Mouse (Mus musculus): ENCODE results near the gene Sh2d7.
"Not testable (repeated sequence)": the region's sequence is repeated elsewhere in the genome, so short reads cannot be mapped to it uniquely, and the experiment has no call there.

Gene Sh2d7

GRCm38 (mm10) chr9:54544212-54544953 lies 5.6 kb downstream of the Sh2d7 start:
- no peak for DNase-seq (ENCODE audit: low spot score in 2 of 2)

DNA sequence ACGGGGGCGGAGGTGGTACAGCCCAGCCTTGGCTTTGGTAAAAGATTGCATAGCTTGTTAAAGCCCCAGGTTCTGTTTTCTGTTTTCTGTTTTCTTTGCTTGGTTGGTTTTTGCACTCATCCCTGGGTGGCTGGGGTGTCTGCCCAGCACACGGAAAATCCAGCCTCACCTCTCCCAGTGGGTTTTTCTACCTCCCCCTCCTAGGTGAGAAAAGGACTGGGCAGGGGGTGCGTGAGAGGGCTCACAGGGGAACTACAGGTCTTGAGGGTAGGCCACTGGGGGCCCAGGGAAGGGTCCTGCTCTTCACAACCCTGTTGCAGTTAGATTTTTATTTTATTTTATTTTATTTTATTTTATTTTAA lies 6.2 kb downstream of the Sh2d7 start:
- no peak for DNase-seq (ENCODE audit: low spot score in 2 of 2)

- DNase-seq (ENCODE audit: low spot score in 2 of 2), result peak; percentile 55
These were observed 8.8 kb downstream of the Sh2d7 start for GRCm38 (mm10) chr9:54547536-54547935.

GRCm38 (mm10) chr9:54549433-54549832 lies 10.6 kb downstream of the Sh2d7 start:
- no peak for DNase-seq (ENCODE audit: low spot score in 2 of 2)

- no peak for DNase-seq (ENCODE audit: low spot score in 2 of 2)
These were observed 13.6 kb downstream of the Sh2d7 start for GRCm38 (mm10) chr9:54552409-54552808.

GRCm38 (mm10) chr9:54555044-54555443 lies 16.3 kb downstream of the Sh2d7 start:
- no peak for DNase-seq (ENCODE audit: low spot score in 2 of 2)

- no peak for DNase-seq (ENCODE audit: low spot score in 2 of 2)
These were observed 19.9 kb downstream of the Sh2d7 start for GRCm38 (mm10) chr9:54558731-54559130.

- DNase-seq (ENCODE audit: low spot score in 2 of 2), result peak; percentile 59 to 67
These were observed 21.1 kb downstream of the Sh2d7 start, which contains the start of gene Cib2 for GRCm38 (mm10) chr9:54559771-54560471. TSS of gene Cib2 (minus strand) at chr9:54560218.

DNA sequence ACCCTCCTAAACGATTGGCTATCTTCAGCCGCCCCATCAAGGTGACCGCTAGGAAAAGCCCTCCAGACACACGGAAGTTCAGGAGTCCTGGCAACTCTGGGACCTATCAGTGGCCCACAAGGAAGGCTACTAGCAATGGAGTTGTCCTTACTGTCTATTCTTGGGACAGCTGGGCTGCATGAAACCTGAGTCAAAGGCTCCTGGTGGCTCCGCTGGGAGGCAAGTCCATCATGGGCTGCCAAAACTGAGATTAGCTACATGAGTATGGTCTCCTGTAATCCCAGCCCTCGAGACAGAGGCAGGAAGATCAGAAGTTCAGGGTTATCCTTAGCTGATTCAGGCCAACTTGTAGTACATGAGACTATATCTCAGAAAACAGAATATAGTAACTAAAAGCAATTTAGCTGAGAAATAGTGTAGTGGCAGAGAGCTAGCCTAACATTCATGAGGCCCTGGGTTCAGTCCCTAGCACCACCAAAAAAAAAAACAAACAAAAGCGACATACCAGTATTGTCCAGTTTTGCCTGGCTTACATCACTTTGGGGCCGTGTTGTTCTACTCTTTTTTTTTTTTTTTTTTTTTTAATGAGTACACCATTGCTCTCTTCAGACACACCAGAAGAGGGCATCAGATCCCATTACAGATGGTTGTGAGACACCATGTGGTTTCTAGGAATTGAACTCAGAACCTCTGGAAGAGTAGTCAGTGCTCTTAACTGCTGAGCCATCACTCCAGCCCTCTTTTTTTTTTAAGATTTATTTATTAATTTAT lies 22.2 kb downstream of the Sh2d7 start:
- DNase-seq (ENCODE audit: low spot score in 2 of 2), result no peak

DNA sequence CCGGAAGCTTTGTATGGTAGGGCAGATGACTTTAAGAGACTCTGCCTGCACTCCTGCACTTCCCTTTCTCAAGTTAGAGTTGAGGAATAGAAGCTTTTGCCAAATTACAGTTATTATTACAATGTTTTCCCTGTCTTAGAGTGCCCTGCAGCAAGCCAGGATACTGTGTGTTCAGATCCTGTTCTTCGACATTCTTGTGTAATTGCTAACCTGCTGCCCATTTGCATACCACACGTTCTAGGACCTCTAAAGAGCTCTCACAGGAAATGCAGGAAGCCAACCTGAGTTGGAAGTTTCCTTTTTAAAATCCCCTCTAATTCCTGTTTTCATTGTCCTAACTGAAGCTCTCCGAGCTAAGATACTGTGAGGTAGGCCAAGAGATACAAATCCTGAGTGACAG lies 28.2 kb downstream of the Sh2d7 start:
- no peak for DNase-seq (ENCODE audit: low spot score in 2 of 2)

DNA sequence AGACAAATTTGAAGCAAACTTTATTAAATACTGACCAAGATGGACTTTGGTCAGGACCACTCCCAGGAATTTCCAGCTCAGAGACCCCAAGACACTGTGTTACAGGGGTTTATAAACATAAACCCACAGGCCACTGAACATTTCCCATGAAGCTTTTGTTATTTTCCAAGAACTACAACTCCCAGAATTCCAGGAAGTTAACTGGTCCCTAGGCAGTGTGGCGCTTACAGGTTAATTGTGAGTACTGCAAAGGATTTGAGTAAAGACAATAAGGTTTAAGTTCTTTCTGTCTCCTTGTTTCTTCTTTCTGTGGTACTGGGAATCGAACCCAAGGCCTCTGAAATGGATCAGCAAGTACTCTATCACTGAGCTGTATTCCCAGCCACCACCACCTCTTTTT lies 29.9 kb downstream of the Sh2d7 start:
- DNase-seq (ENCODE audit: low spot score in 2 of 2), result no peak

DNA sequence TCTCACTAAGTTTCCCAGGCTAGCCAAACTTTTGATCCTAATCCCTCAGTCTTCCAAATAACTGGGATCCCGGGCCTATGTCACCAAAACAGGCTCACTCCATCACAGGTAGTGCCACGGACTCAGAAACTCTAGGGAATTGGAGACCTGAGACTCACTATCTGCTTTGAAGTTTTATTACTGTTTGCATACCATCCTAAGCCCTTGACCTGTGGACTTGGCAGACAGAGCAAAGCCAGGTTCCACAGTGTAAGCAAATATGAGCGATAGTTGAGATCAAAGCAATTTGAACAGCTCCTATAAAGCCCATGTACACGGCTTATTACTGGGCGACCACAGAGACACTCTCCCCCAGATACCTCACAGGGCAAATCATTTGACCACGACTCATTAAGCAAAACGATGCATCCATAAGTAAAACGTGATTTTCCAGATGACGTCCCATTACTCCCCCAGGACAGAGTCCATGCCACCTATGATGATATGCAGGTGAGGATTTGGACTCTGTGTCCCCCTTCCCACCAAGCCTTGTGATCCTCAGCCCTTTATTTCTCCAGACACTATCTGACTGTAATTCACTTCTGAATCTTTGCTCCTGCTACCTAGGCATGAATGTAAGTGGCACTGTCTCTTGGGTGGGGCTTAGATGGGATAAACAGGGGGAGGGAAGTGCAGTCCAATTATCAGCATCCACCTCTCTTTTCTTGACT lies 32.5 kb downstream of the Sh2d7 start:
- no peak for DNase-seq (ENCODE audit: low spot score in 2 of 2)

DNA sequence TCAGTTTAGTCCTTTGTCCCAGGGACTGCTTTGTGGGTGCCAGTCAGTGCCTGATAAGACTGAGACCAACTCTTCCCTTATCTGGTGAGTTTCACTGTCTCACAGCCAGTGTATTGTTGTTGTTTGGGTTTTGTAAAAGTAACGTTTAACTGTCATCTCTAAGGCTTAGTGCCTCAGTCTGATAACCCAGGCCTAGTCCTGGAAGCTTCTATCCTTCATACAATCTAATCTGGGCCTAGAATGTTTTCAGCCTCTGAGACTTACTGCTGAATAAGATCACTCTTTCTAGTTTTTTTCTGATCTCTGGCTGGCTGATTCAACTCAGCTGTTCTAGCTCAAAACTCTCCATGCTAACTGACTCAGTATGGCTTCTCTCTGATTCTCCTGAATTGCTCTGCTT lies 44.9 kb downstream of the Sh2d7 start:
- no peak for DNase-seq (ENCODE audit: low spot score in 2 of 2)

DNA sequence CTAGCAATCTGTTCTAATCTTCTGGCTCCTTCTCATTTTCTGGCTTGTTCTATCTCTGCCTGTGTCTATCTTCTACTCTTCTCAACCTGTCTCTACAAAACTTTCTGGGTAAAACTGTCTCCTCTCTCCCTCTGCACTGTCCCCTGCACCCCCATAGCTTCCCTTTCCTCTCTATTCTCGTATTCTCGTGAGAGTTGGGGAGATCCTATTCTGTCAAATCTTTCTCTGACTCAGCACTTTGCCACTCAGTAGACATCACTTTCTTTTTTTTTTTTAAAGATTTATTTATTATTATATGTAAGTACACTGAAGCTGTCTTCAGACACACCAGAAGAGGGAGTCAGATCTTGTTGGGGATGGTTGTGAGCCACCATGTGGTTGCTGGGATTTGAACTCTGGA lies 45.3 kb downstream of the Sh2d7 start:
- not testable (repeated sequence) for DNase-seq (ENCODE audit: low spot score in 2 of 2)

DNA sequence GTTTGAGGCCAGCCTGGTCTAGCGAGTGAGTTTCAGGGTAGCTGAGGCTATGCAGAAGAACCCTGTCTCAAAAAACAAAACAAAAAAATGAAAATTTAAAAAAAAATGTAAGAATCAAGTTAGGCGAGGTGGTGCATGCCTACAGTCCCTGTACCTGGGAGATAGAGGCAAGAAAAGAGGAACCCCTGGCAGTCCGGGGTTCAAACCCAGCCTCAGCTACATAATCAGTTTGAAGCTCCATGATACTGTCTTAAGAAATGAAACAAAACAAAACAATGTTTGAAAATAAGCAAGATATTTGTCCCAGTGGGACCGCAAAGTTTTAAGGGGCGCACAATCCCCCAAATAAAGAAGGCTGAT lies 47.0 kb downstream of the Sh2d7 start:
- DNase-seq (ENCODE audit: low spot score in 2 of 2), result no peak

- peak; percentile 97 for DNase-seq (ENCODE audit: low spot score in 2 of 2)
These were observed 47.6 kb downstream of the Sh2d7 start, which contains the start of gene Idh3a for GRCm38 (mm10) chr9:54586199-54587061. TSS of gene Idh3a (plus strand) at chr9:54586334.

GRCm38 (mm10) chr9:54587863-54588262 lies 49.1 kb downstream of the Sh2d7 start:
- DNase-seq (ENCODE audit: low spot score in 2 of 2), result no peak

DNA sequence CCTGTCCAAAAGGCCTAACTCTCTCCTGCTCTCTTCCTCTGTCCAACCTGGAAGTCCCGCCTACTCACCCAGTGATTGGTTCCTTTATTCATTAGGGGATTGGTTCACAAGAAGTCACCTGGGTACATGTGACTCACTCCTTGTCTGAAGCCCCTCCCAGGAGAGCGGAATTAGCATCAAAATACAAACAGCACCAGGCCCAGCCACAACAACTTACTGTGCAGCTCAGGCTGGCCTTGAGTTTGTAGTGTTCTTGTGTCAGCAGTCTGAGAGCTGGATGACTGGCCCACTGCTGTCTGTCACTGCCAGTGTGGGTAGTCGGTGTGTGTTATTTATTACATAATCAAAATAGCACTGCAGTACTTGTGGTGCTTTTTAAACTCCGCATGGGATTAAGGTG lies 54.9 kb downstream of the Sh2d7 start:
- DNase-seq (ENCODE audit: low spot score in 2 of 2), result not testable (repeated sequence)

All from frontal cortex, postnatal 36 days (tissue).